Mouse (Mus musculus) ovary, postnatal 14 days (tissue): ENCODE measurements around the gene Jph4.

Experiments used
- DNase-seq: peaks from one replicate; pipeline ENCODE4 v3.0.0; 2022; ENCODE audit warnings: low spot score

The Jph4 gene

GRCm38 (mm10) chr14:55064481-55065370 lies 52.0 kb downstream of the Jph4 start:
- no peak for DNase-seq

GRCm38 (mm10) chr14:55063581-55064381 lies 53.0 kb downstream of the Jph4 start:
- DNase-seq, result no peak

- DNase-seq, result no peak
Measured at GRCm38 (mm10) chr14:55063117-55063516, 53.6 kb downstream of the Jph4 start.

GRCm38 (mm10) chr14:55062626-55063025 lies 54.1 kb downstream of the Jph4 start:
- DNase-seq, result no peak

GRCm38 (mm10) chr14:55061845-55062244 lies 54.9 kb downstream of the Jph4 start:
- DNase-seq, result no peak

- DNase-seq, result no peak
Measured at GRCm38 (mm10) chr14:55059931-55060330, 56.8 kb downstream of the Jph4 start.

- DNase-seq, result no peak
Measured at GRCm38 (mm10) chr14:55059009-55059408, 57.7 kb downstream of the Jph4 start.
